Mouse (Mus musculus) spleen, adult 18-20 months (tissue): ENCODE data around the gene Rbm14.
"Not testable (repeated sequence)": the region's sequence is repeated elsewhere in the genome, so short reads cannot be mapped to it uniquely, and the experiment has no call there.

Experiments used
- DNase-seq, 2 experiments: peaks; one replicate each; pipeline ENCODE4 v3.0.0; 2022; ENCODE audit warnings: mixed read lengths in 2 of 2

The Rbm14 gene

GRCm38 (mm10) chr19:4812334-4812949 lies 1.0 kb upstream of the Rbm14 start:
- DNase-seq: not testable (repeated sequence)

- DNase-seq: no peak
These were observed 442 bp upstream of the Rbm14 start for GRCm38 (mm10) chr19:4811909-4812242.

- DNase-seq: no peak
These were observed 730 bp downstream of the Rbm14 start for GRCm38 (mm10) chr19:4810746-4811062.

GRCm38 (mm10) chr19:4810309-4810708 lies 1.1 kb downstream of the Rbm14 start:
- DNase-seq: no peak

- DNase-seq: no peak
These were observed 8.2 kb downstream of the Rbm14 start for GRCm38 (mm10) chr19:4803283-4803682.

- no peak for DNase-seq
These were observed 8.7 kb downstream of the Rbm14 start for GRCm38 (mm10) chr19:4802691-4803091.

GRCm38 (mm10) chr19:4799083-4799482 lies 12.4 kb downstream of the Rbm14 start:
- no peak for DNase-seq

- DNase-seq: no peak
These were observed 13.6 kb downstream of the Rbm14 start for GRCm38 (mm10) chr19:4797846-4798245.

- DNase-seq: no peak
These were observed 15.5 kb downstream of the Rbm14 start for GRCm38 (mm10) chr19:4795929-4796328.

- peak; percentile 91 to 92 for DNase-seq
These were observed 17.5 kb downstream of the Rbm14 start, which contains the start of gene Rbm4 for GRCm38 (mm10) chr19:4793831-4794422. Gene Rbm4 (minus strand): TSS chr19:4793901.

- DNase-seq: no peak
These were observed 18.1 kb downstream of the Rbm14 start for GRCm38 (mm10) chr19:4793281-4793830.

GRCm38 (mm10) chr19:4786313-4786712 lies 25.1 kb downstream of the Rbm14 start:
- no peak for DNase-seq

- no peak for DNase-seq
These were observed 26.2 kb downstream of the Rbm14 start for GRCm38 (mm10) chr19:4785206-4785605.

GRCm38 (mm10) chr19:4782891-4783290 lies 28.5 kb downstream of the Rbm14 start:
- DNase-seq: no peak

- no peak for DNase-seq
These were observed 38.6 kb downstream of the Rbm14 start for GRCm38 (mm10) chr19:4772785-4773184.

GRCm38 (mm10) chr19:4767507-4768148 lies 43.8 kb downstream of the Rbm14 start:
- DNase-seq: no peak

- no peak for DNase-seq
These were observed 48.6 kb downstream of the Rbm14 start for GRCm38 (mm10) chr19:4762876-4763275.

- DNase-seq: not testable (repeated sequence)
These were observed 50.9 kb downstream of the Rbm14 start for GRCm38 (mm10) chr19:4760544-4760943.

- DNase-seq: no peak
These were observed 54.5 kb downstream of the Rbm14 start for GRCm38 (mm10) chr19:4756921-4757320.

- peak; percentile 95 to 97 for DNase-seq
These were observed 55.1 kb downstream of the Rbm14 start, which contains the start of gene Rbm4b for GRCm38 (mm10) chr19:4756193-4756911. Gene Rbm4b (plus strand): TSS chr19:4756497.

GRCm38 (mm10) chr19:4755565-4756192 lies 55.8 kb downstream of the Rbm14 start:
- DNase-seq: peak; percentile 78 to 89
